Mouse (Mus musculus): ENCODE data around the gene Clec12a. TPM values are rescaled to one million over a fixed set of nuclear protein-coding genes. Genes with fewer than 3 reads are reported as not detected.

Clec12a gene
- polyA plus RNA-seq, 1 experiment from 2014 or later = 1.0 TPM

- Histone ChIP-seq H3K4me3 (ENCODE audit: low read depth, low read length) (no peak within 1 kb of the TSS), H3K36me3 (ENCODE audit: control insufficient read depth, insufficient read depth, low read length) (no peaks in the 10 kb centered on the region), H3K4me2 (ENCODE audit: low read length) (no peak within 1 kb of the TSS), H3K27me3 (replicated peaks; ENCODE audit: control insufficient read depth, insufficient read depth, low read length) (no peaks in the 10 kb centered on the region), H3K4me1 (replicated peaks; ENCODE audit: control insufficient read depth, insufficient read depth, low read length) (peaks cover 7% of the 10 kb centered on the region; the same call in 1 of the 2 replicates), H3K27ac (ENCODE audit: low read depth) (no peak within 1 kb of the TSS), H3K9ac (ENCODE audit: low read length) (no peak within 1 kb of the TSS), H3K9me3 (ENCODE audit: control insufficient read depth, low read length) (no peaks in the 10 kb centered on the region)
- ATAC-seq (replicated peaks; ENCODE audit: low FRiP score, low TSS enrichment, low read depth) = no peak
- DNase-seq (ENCODE audit: low spot score) = no peak
- 86% methylated on average over 2 of the region's 2 CpGs for WGBS
Measured at GRCm38 (mm10) chr6:129385774-129386173, 43.3 kb downstream of the Clec12a start, which contains the start of gene Clec12b. Clec12b (minus strand) TSS chr6:129385874.

- no peak for DNase-seq (ENCODE audit: low spot score)
- WGBS = 22% methylated on average over 2 of the region's 2 CpGs
- 0 out of 2 replicates have a peak, but pooled peaks have one; percentile 47 for ATAC-seq (replicated peaks; ENCODE audit: low FRiP score, low TSS enrichment, low read depth)
- Histone ChIP-seq H3K27me3 (replicated peaks; ENCODE audit: control insufficient read depth, insufficient read depth, low read length) (no peaks in the 10 kb centered on the region), H3K4me1 (replicated peaks; ENCODE audit: control insufficient read depth, insufficient read depth, low read length) (no peaks in the 10 kb centered on the region), H3K27ac (ENCODE audit: low read depth) (no peak overlapping the region), H3K4me2 (ENCODE audit: low read length) (no peak overlapping the region), H3K4me3 (ENCODE audit: low read depth, low read length) (no peak overlapping the region), H3K9me3 (ENCODE audit: control insufficient read depth, low read length) (no peaks in the 10 kb centered on the region), H3K9ac (ENCODE audit: low read length) (no peak overlapping the region), H3K36me3 (ENCODE audit: control insufficient read depth, insufficient read depth, low read length) (no peaks in the 10 kb centered on the region)
Measured at GRCm38 (mm10) chr6:129393087-129393720, 50.7 kb downstream of the Clec12a start.

- Histone ChIP-seq H3K4me1 (replicated peaks; ENCODE audit: control insufficient read depth, insufficient read depth, low read length) (no peaks in the 10 kb centered on the region), H3K9me3 (ENCODE audit: control insufficient read depth, low read length) (no peaks in the 10 kb centered on the region), H3K36me3 (ENCODE audit: control insufficient read depth, insufficient read depth, low read length) (no peaks in the 10 kb centered on the region), H3K9ac (ENCODE audit: low read length) (no peak overlapping the region), H3K27ac (ENCODE audit: low read depth) (no peak overlapping the region), H3K27me3 (replicated peaks; ENCODE audit: control insufficient read depth, insufficient read depth, low read length) (no peaks in the 10 kb centered on the region), H3K4me3 (ENCODE audit: low read depth, low read length) (no peak overlapping the region), H3K4me2 (ENCODE audit: low read length) (no peak overlapping the region)
- ATAC-seq (replicated peaks; ENCODE audit: low FRiP score, low TSS enrichment, low read depth) (no peak; the same call in 1 of the 2 replicates), DNase-seq (ENCODE audit: low spot score) (no peak)
- WGBS = 66% methylated on average over 6 of the region's 6 CpGs
Measured at GRCm38 (mm10) chr6:129393732-129394131, 51.2 kb downstream of the Clec12a start.

- H3K27me3 ChIP-seq (replicated peaks; ENCODE audit: control insufficient read depth, insufficient read depth, low read length) = no peaks in the 10 kb centered on the region
- no peak within 1 kb of the TSS for H3K9ac ChIP-seq (ENCODE audit: low read length)
- H3K9me3 ChIP-seq (ENCODE audit: control insufficient read depth, low read length) = no peaks in the 10 kb centered on the region
- H3K36me3 ChIP-seq (ENCODE audit: control insufficient read depth, insufficient read depth, low read length) = no peaks in the 10 kb centered on the region
- H3K4me2 ChIP-seq (ENCODE audit: low read length) = no peak within 1 kb of the TSS
- no peak within 1 kb of the TSS for H3K27ac ChIP-seq (ENCODE audit: low read depth)
- ATAC-seq (replicated peaks; ENCODE audit: low FRiP score, low TSS enrichment, low read depth) (no peak), DNase-seq (ENCODE audit: low spot score) (no peak)
- 85% methylated on average over 8 of the region's 8 CpGs for WGBS
- no peak within 1 kb of the TSS for H3K4me3 ChIP-seq (ENCODE audit: low read depth, low read length)
- H3K4me1 ChIP-seq (replicated peaks; ENCODE audit: control insufficient read depth, insufficient read depth, low read length) = no peaks in the 10 kb centered on the region
Measured at GRCm38 (mm10) chr6:129396997-129397396, 54.5 kb downstream of the Clec12a start, which contains the start of gene Clec1b. Clec1b (plus strand) TSS chr6:129397297.

- Histone ChIP-seq H3K27me3 (replicated peaks; ENCODE audit: control insufficient read depth, insufficient read depth, low read length) (no peaks in the 10 kb centered on the region), H3K36me3 (ENCODE audit: control insufficient read depth, insufficient read depth, low read length) (no peaks in the 10 kb centered on the region), H3K4me2 (ENCODE audit: low read length) (no peak overlapping the region), H3K9me3 (ENCODE audit: control insufficient read depth, low read length) (no peaks in the 10 kb centered on the region), H3K4me3 (ENCODE audit: low read depth, low read length) (no peak overlapping the region), H3K9ac (ENCODE audit: low read length) (no peak overlapping the region), H3K4me1 (replicated peaks; ENCODE audit: control insufficient read depth, insufficient read depth, low read length) (no peaks in the 10 kb centered on the region), H3K27ac (ENCODE audit: low read depth) (no peak overlapping the region)
- 58% methylated on average over 6 of the region's 6 CpGs for WGBS
- ATAC-seq (replicated peaks; ENCODE audit: low FRiP score, low TSS enrichment, low read depth) (no peak), DNase-seq (ENCODE audit: low spot score) (no peak)
Measured at GRCm38 (mm10) chr6:129399945-129400344, 57.5 kb downstream of the Clec12a start.

GRCm38 (mm10) chr6:129402404-129402803 lies 59.9 kb downstream of the Clec12a start:
- Histone ChIP-seq H3K9me3 (ENCODE audit: control insufficient read depth, low read length) (no peaks in the 10 kb centered on the region), H3K4me3 (ENCODE audit: low read depth, low read length) (no peak overlapping the region), H3K4me1 (replicated peaks; ENCODE audit: control insufficient read depth, insufficient read depth, low read length) (no peaks in the 10 kb centered on the region), H3K27ac (ENCODE audit: low read depth) (no peak overlapping the region), H3K4me2 (ENCODE audit: low read length) (no peak overlapping the region), H3K9ac (ENCODE audit: low read length) (no peak overlapping the region), H3K27me3 (replicated peaks; ENCODE audit: control insufficient read depth, insufficient read depth, low read length) (no peaks in the 10 kb centered on the region), H3K36me3 (ENCODE audit: control insufficient read depth, insufficient read depth, low read length) (no peaks in the 10 kb centered on the region)
- DNase-seq (ENCODE audit: low spot score) = no peak
- ATAC-seq (replicated peaks; ENCODE audit: low FRiP score, low TSS enrichment, low read depth) = no peak
- 88% methylated on average over 2 of the region's 2 CpGs for WGBS

- WGBS = 82% methylated on average over 6 of the region's 6 CpGs
- no peak overlapping the region for H3K4me2 ChIP-seq (ENCODE audit: low read length)
- H3K27me3 ChIP-seq (replicated peaks; ENCODE audit: control insufficient read depth, insufficient read depth, low read length) = no peaks in the 10 kb centered on the region
- no peaks in the 10 kb centered on the region for H3K9me3 ChIP-seq (ENCODE audit: control insufficient read depth, low read length)
- no peaks in the 10 kb centered on the region for H3K36me3 ChIP-seq (ENCODE audit: control insufficient read depth, insufficient read depth, low read length)
- DNase-seq (ENCODE audit: low spot score) (no peak), ATAC-seq (replicated peaks; ENCODE audit: low FRiP score, low TSS enrichment, low read depth) (no peak)
- no peaks in the 10 kb centered on the region for H3K4me1 ChIP-seq (replicated peaks; ENCODE audit: control insufficient read depth, insufficient read depth, low read length)
- H3K9ac ChIP-seq (ENCODE audit: low read length) = no peak overlapping the region
- H3K4me3 ChIP-seq (ENCODE audit: low read depth, low read length) = no peak overlapping the region
- H3K27ac ChIP-seq (ENCODE audit: low read depth) = no peak overlapping the region
Measured at GRCm38 (mm10) chr6:129403391-129403790, 60.9 kb downstream of the Clec12a start.

- Histone ChIP-seq H3K9ac (ENCODE audit: low read length) (no peak overlapping the region), H3K27ac (ENCODE audit: low read depth) (no peak overlapping the region)
Measured at GRCm38 (mm10) chr6:129405999-129406398, 63.5 kb downstream of the Clec12a start.

GRCm38 (mm10) chr6:129407324-129407723 lies 64.8 kb downstream of the Clec12a start:
- Histone ChIP-seq H3K4me2 (ENCODE audit: low read length) (no peak overlapping the region), H3K27ac (ENCODE audit: low read depth) (no peak overlapping the region), H3K36me3 (ENCODE audit: control insufficient read depth, insufficient read depth, low read length) (no peaks in the 10 kb centered on the region), H3K27me3 (replicated peaks; ENCODE audit: control insufficient read depth, insufficient read depth, low read length) (no peaks in the 10 kb centered on the region), H3K4me1 (replicated peaks; ENCODE audit: control insufficient read depth, insufficient read depth, low read length) (no peaks in the 10 kb centered on the region), H3K9me3 (ENCODE audit: control insufficient read depth, low read length) (no peaks in the 10 kb centered on the region), H3K4me3 (ENCODE audit: low read depth, low read length) (no peak overlapping the region), H3K9ac (ENCODE audit: low read length) (no peak overlapping the region)
- 55% methylated on average over 2 of the region's 2 CpGs for WGBS
- ATAC-seq (replicated peaks; ENCODE audit: low FRiP score, low TSS enrichment, low read depth) = no peak
- DNase-seq (ENCODE audit: low spot score) = no peak

More at GRCm38 (mm10) chr6:129405999-129406398, 63.5 kb downstream of the Clec12a start:
- Histone ChIP-seq H3K27me3 (replicated peaks; ENCODE audit: control insufficient read depth, insufficient read depth, low read length) (no peaks in the 10 kb centered on the region), H3K4me3 (ENCODE audit: low read depth, low read length) (no peak overlapping the region), H3K4me1 (replicated peaks; ENCODE audit: control insufficient read depth, insufficient read depth, low read length) (no peaks in the 10 kb centered on the region), H3K4me2 (ENCODE audit: low read length) (no peak overlapping the region), H3K9me3 (ENCODE audit: control insufficient read depth, low read length) (no peaks in the 10 kb centered on the region), H3K36me3 (ENCODE audit: control insufficient read depth, insufficient read depth, low read length) (no peaks in the 10 kb centered on the region)
- no peak for DNase-seq (ENCODE audit: low spot score)
- no peak for ATAC-seq (replicated peaks; ENCODE audit: low FRiP score, low TSS enrichment, low read depth)

Data from intestine, embryonic 14.5 days (tissue).